Mouse (Mus musculus) erythroblast, embryonic 14.5 days (primary cell): ENCODE results near the gene Ptprt.

Experiments used
- GATA1 ChIP-seq: IDR thresholded peaks from 2 replicates; pipeline ENCODE4 v1.6.1; 2012; ENCODE audit warnings: low read length, inconsistent platforms, mixed read lengths
- TAL1 ChIP-seq: IDR thresholded peaks from 3 replicates; pipeline ENCODE4 v1.6.1; 2012; ENCODE audit warnings: low read length, inconsistent platforms, mixed read lengths

DNA sequence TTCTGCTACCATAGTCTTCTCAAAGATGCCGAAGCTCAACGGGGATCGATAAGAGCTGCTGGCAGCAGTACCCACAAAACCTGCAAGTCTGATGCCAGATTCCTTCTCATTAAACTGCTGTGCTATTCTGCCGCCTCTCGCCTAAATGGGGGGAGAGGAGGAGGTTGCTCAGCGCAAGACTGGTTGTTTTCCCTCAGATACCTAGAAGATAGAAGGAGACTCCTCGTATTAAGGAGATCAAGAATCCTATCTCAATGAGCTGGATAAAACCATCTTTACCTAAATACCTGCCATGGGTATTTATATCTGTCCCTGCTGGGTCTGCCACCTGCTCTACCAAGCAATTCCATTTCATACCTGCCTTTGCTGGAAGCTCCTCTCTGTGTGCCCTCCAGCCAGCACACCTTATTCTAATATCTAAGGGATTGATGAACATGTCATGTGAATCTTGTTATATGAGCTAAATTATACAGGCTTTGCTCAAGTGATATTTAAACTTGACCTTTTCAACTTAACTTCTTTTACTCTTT lies 954.5 kb downstream of the Ptprt start:
- no peak for TF ChIP-seq GATA1
- TF ChIP-seq TAL1 = no peak
